Mouse (Mus musculus) testis, adult 2 months (tissue): ENCODE results near the gene Rpl37.

Experiments used
- CTCF ChIP-seq: fragments of 200-500 bp; IDR thresholded peaks from 2 replicates; pipeline ENCODE4 v1.5.1; 2012; ENCODE audit warnings: low read depth, mild to moderate bottlenecking, inconsistent platforms, low read length, moderate library complexity; ENCODE audit not compliant: control insufficient read depth, insufficient read depth, insufficient replicate concordance
- POLR2A ChIP-seq: fragments of 200-500 bp; IDR thresholded peaks from 2 replicates; pipeline ENCODE4 v1.6.1; 2012; ENCODE audit warnings: low read depth, mild to moderate bottlenecking, inconsistent platforms, low read length, moderate library complexity; ENCODE audit not compliant: control insufficient read depth

- TF ChIP-seq CTCF (no peak), POLR2A (no peak)
These were observed 48.8 kb downstream of the Rpl37 start for GRCm38 (mm10) chr15:5165121-5165773.
